Mouse (Mus musculus): Measurements from ENCODE around the gene Chrm5.
"Not testable (repeated sequence)": the region's sequence is repeated elsewhere in the genome, so short reads cannot be mapped to it uniquely, and the experiment has no call there.

The Chrm5 gene

DNA sequence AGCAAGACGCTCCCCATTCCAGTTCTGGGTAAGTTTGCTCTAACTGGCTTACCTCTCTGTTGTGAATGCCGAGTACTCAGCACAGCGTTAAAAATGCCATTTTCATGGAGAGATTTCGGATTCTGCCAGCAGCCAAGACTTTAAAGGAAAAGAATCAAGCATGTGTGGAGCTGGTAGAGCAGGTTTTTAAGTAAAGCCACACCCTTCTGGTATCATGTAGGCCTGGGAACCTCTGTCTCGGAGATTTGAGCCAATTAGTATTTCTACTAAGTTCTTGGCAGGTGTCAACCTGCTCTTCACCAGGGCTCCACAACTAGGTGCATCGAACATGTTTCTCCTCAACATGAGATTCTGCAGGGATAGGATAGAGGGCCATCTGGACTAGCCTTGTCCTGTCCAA is 4.0 kb downstream of the Chrm5 start:
- DNase-seq = no peak

GRCm38 (mm10) chr2:112474997-112475724 is 5.4 kb downstream of the Chrm5 start:
- DNase-seq = no peak

- DNase-seq = no peak
These were observed 8.5 kb downstream of the Chrm5 start for GRCm38 (mm10) chr2:112472076-112472475.

DNA sequence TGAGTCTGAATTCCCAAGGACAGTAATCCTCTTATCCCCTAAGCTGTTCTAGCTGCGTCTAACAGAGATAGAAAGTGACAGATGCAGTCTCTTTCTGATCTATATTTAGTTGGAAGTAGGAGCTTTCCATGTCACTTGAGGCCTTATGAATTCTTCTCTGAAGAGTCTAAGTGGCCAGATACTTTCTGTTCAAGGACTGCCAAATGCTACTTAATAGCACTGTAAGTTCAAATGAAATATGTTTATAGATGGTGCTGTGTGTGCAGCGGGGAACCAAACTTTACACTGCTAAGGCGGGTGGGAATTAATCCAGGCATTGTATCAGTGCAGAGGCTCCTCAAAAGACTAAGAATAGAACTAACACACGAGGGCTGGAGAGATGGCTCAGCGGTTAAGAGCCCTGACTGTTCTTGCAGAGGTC is 9.6 kb downstream of the Chrm5 start:
- DNase-seq = no peak

- no peak for DNase-seq
These were observed 11.0 kb downstream of the Chrm5 start for GRCm38 (mm10) chr2:112469542-112469941.

GRCm38 (mm10) chr2:112460557-112460956 is 20.0 kb downstream of the Chrm5 start:
- DNase-seq = no peak

DNA sequence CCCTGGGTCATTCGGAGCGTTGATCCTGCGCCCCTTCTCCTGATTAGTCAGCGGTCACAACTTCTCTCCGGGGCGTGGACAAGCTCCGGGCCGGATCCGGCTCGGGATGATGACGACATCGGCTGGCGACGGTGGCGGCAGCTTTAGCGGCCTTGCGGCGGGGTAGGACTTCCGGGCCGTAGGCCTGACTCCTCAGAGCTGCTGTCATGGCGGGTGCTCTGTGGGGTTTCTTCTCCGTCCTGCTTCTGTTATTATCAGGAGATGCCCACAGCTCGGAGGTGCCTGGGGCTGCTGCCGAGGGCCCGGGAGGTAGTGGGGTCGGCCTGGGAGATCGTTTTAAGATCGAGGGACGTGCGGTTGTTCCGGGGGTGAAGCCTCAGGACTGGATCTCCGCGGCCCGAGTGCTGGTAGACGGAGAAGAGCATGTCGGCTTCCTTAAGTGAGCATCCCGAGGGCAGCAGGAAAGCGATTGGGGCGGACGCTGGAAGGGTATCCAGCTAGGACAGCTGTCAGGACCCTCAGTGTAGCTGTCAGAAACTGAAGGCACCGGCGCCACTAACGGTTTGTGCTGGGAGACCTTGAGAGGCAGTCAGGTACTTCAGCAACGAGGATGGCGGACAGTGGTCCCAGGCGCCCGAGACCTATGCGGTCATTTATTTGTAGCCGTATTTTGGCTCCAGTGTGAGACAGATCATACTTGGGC is 25.6 kb downstream of the Chrm5 start, which contains the start of gene Emc7:
Gene Emc7, plus strand, starts transcription at position 136 of the 703 bp plus-strand sequence.
- peak; percentile 98 for DNase-seq

DNA sequence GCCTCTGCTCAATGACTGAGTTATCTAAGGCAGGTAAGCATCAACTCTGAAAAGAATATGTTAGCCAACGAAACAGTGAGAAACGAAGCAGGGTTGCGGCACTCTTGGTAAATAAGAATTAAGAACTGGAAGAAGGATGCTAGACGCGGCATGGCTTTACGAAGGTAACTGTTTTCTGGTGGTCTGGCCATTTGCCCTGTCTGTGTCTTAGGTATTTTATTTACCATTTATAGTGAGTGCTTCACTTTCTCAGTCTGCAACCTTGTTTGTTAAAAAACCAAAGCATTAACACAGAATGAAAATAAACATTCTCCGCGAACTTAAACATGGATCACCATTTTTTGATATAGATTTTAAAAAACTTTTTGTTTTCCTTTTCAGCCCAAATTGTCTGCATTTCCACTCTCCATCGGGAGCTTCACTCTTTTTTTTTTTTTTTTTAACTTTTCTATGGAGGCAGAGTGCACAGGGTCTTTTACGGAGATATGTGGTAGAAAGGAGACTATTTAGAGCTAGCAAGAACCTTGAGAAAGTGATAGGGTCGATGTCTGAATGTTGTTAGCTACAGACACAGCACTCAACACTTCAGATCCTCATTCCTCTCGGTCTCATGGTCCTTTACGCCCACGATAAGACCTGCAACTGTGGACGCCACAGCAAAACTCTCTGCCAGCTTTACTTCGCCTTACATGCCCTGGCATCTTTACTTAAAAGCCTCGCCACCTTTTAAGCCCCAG is 26.3 kb downstream of the Chrm5 start:
- no peak for DNase-seq

GRCm38 (mm10) chr2:112452513-112452912 is 28.1 kb downstream of the Chrm5 start:
- not testable (repeated sequence) for DNase-seq

- peak; percentile 29 for DNase-seq
These were observed 30.8 kb downstream of the Chrm5 start for GRCm38 (mm10) chr2:112449597-112450296.

GRCm38 (mm10) chr2:112448510-112449059 is 32.0 kb downstream of the Chrm5 start:
- DNase-seq = no peak

- not testable (repeated sequence) for DNase-seq
These were observed 32.5 kb downstream of the Chrm5 start for GRCm38 (mm10) chr2:112448046-112448445.

DNA sequence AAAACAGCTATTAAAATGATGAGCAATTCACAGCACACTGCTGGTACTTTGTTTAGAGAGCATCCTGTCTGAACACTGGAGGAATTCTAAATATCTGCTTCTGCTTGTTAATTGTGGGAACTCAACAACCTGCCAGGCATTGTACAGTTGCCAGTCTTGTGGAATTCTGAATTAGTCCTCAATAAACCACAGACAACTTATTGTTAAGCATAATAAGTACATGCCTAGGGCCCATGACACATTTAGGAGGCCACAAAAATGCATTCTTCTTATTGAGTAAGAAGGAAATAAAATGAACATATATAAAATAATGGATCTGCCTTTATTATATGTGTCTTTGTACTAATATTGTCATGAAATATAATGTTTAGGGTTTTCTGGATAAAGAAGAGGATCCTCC is 35.1 kb downstream of the Chrm5 start:
- DNase-seq = no peak

GRCm38 (mm10) chr2:112443491-112443890 is 37.1 kb downstream of the Chrm5 start:
- no peak for DNase-seq

- DNase-seq = no peak
These were observed 43.0 kb downstream of the Chrm5 start for GRCm38 (mm10) chr2:112437589-112437988.

DNA sequence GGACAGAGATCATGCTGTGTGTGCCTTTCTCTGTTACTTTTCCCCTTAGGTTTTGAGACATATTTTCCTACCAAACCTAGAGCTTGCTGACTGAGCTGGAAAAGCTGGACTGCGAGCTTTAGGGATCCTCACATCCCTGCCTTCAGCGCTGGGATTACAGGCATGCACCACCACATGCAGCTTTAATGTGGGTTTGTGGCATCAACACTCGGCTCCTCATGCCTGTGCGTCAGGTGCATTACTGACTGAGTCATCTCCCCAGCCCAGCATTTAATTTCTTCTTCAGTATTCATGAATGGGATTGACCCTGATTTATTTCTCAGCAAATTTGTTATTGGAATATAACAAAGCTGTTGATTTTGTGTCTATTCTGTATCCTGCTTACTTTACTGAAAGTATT is 44.3 kb downstream of the Chrm5 start:
- DNase-seq = no peak

DNA sequence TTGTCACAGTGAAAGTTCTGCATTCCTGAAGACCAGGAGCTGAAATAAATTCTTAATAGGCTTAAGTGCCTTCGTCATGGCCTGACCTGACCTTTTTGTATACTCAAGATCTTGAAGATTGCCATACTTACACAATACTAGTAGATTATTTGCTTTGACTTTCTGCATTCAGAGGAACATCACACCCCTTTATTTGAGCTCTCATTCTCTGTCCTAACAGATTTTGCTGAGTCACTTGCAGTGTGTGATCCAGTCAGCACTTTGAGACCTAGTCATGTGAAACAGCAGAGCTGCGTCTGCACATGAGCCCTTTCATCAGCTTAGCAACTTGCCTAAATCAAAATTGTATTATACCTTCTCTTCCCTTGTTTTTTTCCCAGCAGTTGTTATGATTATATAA is 47.2 kb downstream of the Chrm5 start:
- DNase-seq = no peak

DNA sequence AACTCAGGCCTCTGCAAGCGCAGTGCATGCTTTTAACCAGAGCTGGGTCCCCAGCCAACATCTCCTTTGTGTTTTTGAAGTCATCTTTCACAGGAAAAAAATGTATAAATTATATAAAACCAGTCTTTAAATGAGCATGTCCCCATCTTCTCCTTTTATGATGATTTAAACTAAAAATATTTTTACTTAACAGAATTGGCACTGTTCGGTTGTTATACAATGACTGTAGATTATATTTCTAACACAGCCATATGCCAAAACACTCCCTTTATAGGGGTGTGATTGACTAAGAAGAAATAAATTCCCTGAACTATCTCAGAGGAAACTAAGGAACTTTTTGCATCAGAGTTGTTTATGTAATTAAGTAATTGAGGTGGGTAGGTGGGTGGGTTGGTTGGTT is 48.0 kb downstream of the Chrm5 start:
- no peak for DNase-seq

GRCm38 (mm10) chr2:112430403-112430802 is 50.2 kb downstream of the Chrm5 start:
- DNase-seq = no peak

- no peak for DNase-seq
These were observed 50.9 kb downstream of the Chrm5 start for GRCm38 (mm10) chr2:112429665-112430064.

Measured in lung, postnatal 14 days (tissue).